Mouse (Mus musculus): Measurements from ENCODE around the gene Olfr368. TPM values are rescaled to one million over a fixed set of nuclear protein-coding genes. Genes with fewer than 3 reads are reported as not detected.
A peak's percentile ranks its signal among the peaks of the same experiment; 100 is the strongest.

Gene Olfr368
- total and polyA plus RNA-seq, 3 experiments, result not detected

- peak; percentile 50; the same call in 1 of the 2 replicates for TF ChIP-seq KAT2A (conservative IDR thresholded peaks at IDR 0.05; ENCODE audit: low read depth, low read length)
- TF ChIP-seq ETS1 (IDR thresholded peaks at IDR 0.05; ENCODE audit: low read depth, low read length), result peak; percentile 28; the same call in 1 of the 2 replicates
- peak; percentile 86 for TF ChIP-seq TBP (IDR thresholded peaks at IDR 0.05; ENCODE audit: low read depth, low read length)
- TF ChIP-seq ZC3H11A (IDR thresholded peaks at IDR 0.05; ENCODE audit: low read depth, low read length), result no peak; the same call in 1 of the 2 replicates
- no peak for TF ChIP-seq JUND (IDR thresholded peaks at IDR 0.05; ENCODE audit: low read depth, low read length)
- TF ChIP-seq MYB (IDR thresholded peaks at IDR 0.05; ENCODE audit: low read depth, low read length), result no peak
- TF ChIP-seq SMC3 (IDR thresholded peaks at IDR 0.05; ENCODE audit: low read depth, low read length), result no peak
- no peak for TF ChIP-seq MEF2A (IDR thresholded peaks at IDR 0.05; ENCODE audit: extremely low read depth, insufficient replicate concordance, low read depth, low read length, poor library complexity, severe bottlenecking)
- TF ChIP-seq MXI1 (IDR thresholded peaks at IDR 0.05; ENCODE audit: low read depth, low read length), result peak; percentile 29; the same call in 1 of the 2 replicates
- TF ChIP-seq GABPA (IDR thresholded peaks at IDR 0.05; ENCODE audit: low read depth, low read length), result no peak
- no peak for TF ChIP-seq RCOR1 (IDR thresholded peaks at IDR 0.05; ENCODE audit: low read depth, low read length)
- TF ChIP-seq ZKSCAN1 (IDR thresholded peaks at IDR 0.05; ENCODE audit: low read depth, low read length), result no peak
- TF ChIP-seq HCFC1 (IDR thresholded peaks at IDR 0.05; ENCODE audit: low read depth, low read length), result peak; percentile 87
- TF ChIP-seq NELFE (IDR thresholded peaks at IDR 0.05; ENCODE audit: low read depth, low read length), result peak; percentile 81
- TF ChIP-seq ZMIZ1 (IDR thresholded peaks at IDR 0.05; ENCODE audit: low read depth, low read length), result peak; percentile 69; the same call in 1 of the 2 replicates
- TF ChIP-seq TAL1 (IDR thresholded peaks at IDR 0.05; ENCODE audit: low read length), result no peak
- TF ChIP-seq GATA1 (IDR thresholded peaks at IDR 0.05; ENCODE audit: low read depth, low read length), result peak; percentile 60
- peak; percentile 74; the same call in 1 of the 2 replicates for TF ChIP-seq MYC (IDR thresholded peaks at IDR 0.05; ENCODE audit: low read depth, low read length)
- no peak for TF ChIP-seq UBTF (IDR thresholded peaks at IDR 0.05; ENCODE audit: borderline replicate concordance, insufficient read depth, low read depth, low read length)
- TF ChIP-seq MAZ (IDR thresholded peaks at IDR 0.05; ENCODE audit: low read depth, low read length), result peak; percentile 55; the same call in 1 of the 2 replicates
- TF ChIP-seq EP300 (IDR thresholded peaks at IDR 0.05; ENCODE audit: low read depth in 1 of 2, low read length in 2 of 2), result no peak
Observed at GRCm38 (mm10) chr2:37358633-37359540, 32.6 kb downstream of the Olfr368 start, which contains the start of gene Pdcl (continued).

GRCm38 (mm10) chr2:37359908-37360307 is 33.6 kb downstream of the Olfr368 start:
- Histone ChIP-seq H3K4me3 (ENCODE audit: control insufficient read depth in 1 of 2, insufficient read depth in 1 of 2, low read depth in 2 of 2, low read length in 2 of 2) (peak overlapping the region; percentile 46 to 78), H3K27ac (ENCODE audit: control insufficient read depth, low read depth, low read length) (peak overlapping the region; percentile 57), H3K79me2 (ENCODE audit: control insufficient read depth, insufficient read depth, low read length, poor library complexity) (peaks cover 3% of the 10 kb centered on the region), H3K9ac (ENCODE audit: control insufficient read depth, low read depth, low read length, poor library complexity, severe bottlenecking) (peak overlapping the region; percentile 65), H3K27me3 (ENCODE audit: control insufficient read depth in 1 of 2, insufficient read depth in 2 of 2, low read length in 2 of 2) (no peaks in the 10 kb centered on the region), H3K9me3 (replicated peaks; ENCODE audit: insufficient read depth, low read length) (no peaks in the 10 kb centered on the region), H3K36me3 (ENCODE audit: control insufficient read depth in 1 of 2, insufficient read depth in 2 of 2, low read length in 2 of 2) (peaks cover 4 to 11% of the 10 kb centered on the region in 2 experiments), H3K4me1 (ENCODE audit: control insufficient read depth in 1 of 2, insufficient read depth in 2 of 2, low read length in 2 of 2) (peaks cover 3 to 8% of the 10 kb centered on the region in 2 experiments; a peak in 3 of 4 replicates)
- DNase-seq (ENCODE audit: low read depth, low spot score), result no peak
- TF ChIP-seq CHD1 (IDR thresholded peaks at IDR 0.05; ENCODE audit: low read depth, low read length) (0 out of 2 replicates have a peak, but pooled peaks have one; percentile 21), E2F4 (IDR thresholded peaks at IDR 0.05; ENCODE audit: borderline replicate concordance, low read depth, low read length) (no peak), POLR2AphosphoS5 (IDR thresholded peaks at IDR 0.05; ENCODE audit: borderline replicate concordance, low read depth, low read length) (no peak)
